Mouse (Mus musculus) cerebellum, adult 2 months (tissue): ENCODE measurements around the gene Fthl17a.

Experiments used
- CTCF ChIP-seq: fragments of 200-500 bp; IDR thresholded peaks from 2 replicates; pipeline ENCODE4 v1.5.1; 2011; ENCODE audit warnings: low read depth, mild to moderate bottlenecking, control low read depth, low read length, moderate library complexity, borderline replicate concordance; ENCODE audit not compliant: insufficient read depth
- POLR2A ChIP-seq: fragments of 200-500 bp; IDR thresholded peaks from 2 replicates; pipeline ENCODE4 v1.6.1; 2011; ENCODE audit warnings: low read length, control low read depth, borderline replicate concordance; ENCODE audit not compliant: insufficient read depth

DNA sequence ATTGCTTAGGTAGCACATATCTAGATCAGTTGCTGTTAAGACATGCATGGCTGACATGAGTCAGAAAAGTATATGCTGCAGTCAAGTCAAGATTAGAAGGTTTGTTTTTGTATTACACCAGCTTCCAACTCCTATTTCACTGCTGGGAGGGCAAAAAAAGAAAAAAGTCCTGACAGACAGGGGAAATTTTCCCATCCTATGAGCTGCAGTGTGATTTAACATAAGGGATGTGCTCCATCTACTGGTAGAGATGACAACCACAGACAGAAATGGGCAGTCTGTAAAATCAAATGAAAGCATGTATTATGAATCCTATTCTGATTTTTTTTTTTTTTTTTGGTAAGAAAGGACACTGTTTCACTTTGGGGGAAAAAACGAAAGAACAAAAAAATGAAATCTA is 69.7 kb downstream of the Fthl17a start:
- TF ChIP-seq CTCF (no peak; the same call in 1 of the 2 replicates), POLR2A (no peak)
